Mouse (Mus musculus) lung, embryonic 14.5 days (tissue): ENCODE data around the gene Acp4. TPM values are rescaled to one million over a fixed set of nuclear protein-coding genes. Genes with fewer than 3 reads are reported as not detected.
"Not testable (repeated sequence)": the region's sequence is repeated elsewhere in the genome, so short reads cannot be mapped to it uniquely, and the experiment has no call there.

ENCODE experiments used
- ATAC-seq: fragments of 200-750 bp; cut with Nextera tagmentation; 2 replicates; pipeline ENCODE4 v1.8.0; 2017; ENCODE audit warnings: mild to moderate bottlenecking, moderate TSS enrichment, moderate library complexity; ENCODE audit not compliant: insufficient read depth
- DNase-seq: peaks from one replicate; pipeline ENCODE4 v3.0.0-alpha.2; 2015
- H3K27ac ChIP-seq: fragments of 300-500 bp; sonication (generic); 2 replicates; pipeline ENCODE4 v1.5.1; 2014; ENCODE audit warnings: low read depth, mild to moderate bottlenecking, moderate library complexity
- H3K27me3 ChIP-seq: fragments of 300-500 bp; sonication (generic); 2 replicates; pipeline ENCODE4 v1.6.1; 2014; ENCODE audit warnings: low read length, control low read depth; ENCODE audit not compliant: insufficient read depth
- H3K36me3 ChIP-seq: fragments of 300-500 bp; sonication (generic); 2 replicates; pipeline ENCODE4 v1.6.1; 2014; ENCODE audit warnings: control low read depth; ENCODE audit not compliant: insufficient read depth
- H3K4me1 ChIP-seq: fragments of 300-500 bp; sonication (generic); 2 replicates; pipeline ENCODE4 v1.6.1; 2014; ENCODE audit warnings: antibody characterized with exemption, control low read depth; ENCODE audit not compliant: insufficient read depth
- H3K4me2 ChIP-seq: fragments of 300-500 bp; sonication (generic); 2 replicates; pipeline ENCODE4 v1.6.1; 2014; ENCODE audit warnings: mild to moderate bottlenecking
- H3K4me3 ChIP-seq: fragments of 300-500 bp; sonication (generic); 2 replicates; pipeline ENCODE4 v1.5.1; 2014; ENCODE audit warnings: low read depth, low read length
- H3K9ac ChIP-seq: fragments of 300-500 bp; sonication (generic); 2 replicates; pipeline ENCODE4 v1.6.1; 2014
- H3K9me3 ChIP-seq: fragments of 300-500 bp; sonication (generic); 2 replicates; pipeline ENCODE4 v1.6.1; 2016; ENCODE audit warnings: low read depth, low read length, control low read depth
- CTCF ChIP-seq: IDR thresholded peaks from 2 replicates; pipeline ENCODE4 v1.5.1; 2016; ENCODE audit warnings: antibody characterized with exemption, low read depth
- WGBS: fragments of 180-500 bp; shearing (Covaris S2); extraction: QIAGEN DNeasy Blood & Tissue Kit; methylation state at CpG from one replicate; pipeline ENCODE4 v1.1.7; 2014; 5-methylcytosine and 5-hydroxymethylcytosine counted together
- polyA plus RNA-seq: library from polyadenylated mRNA; unstranded; fragments of >200 nt; fragmentation: Nextera tagmentation; extraction: Ambion mirVana; gene quantifications from 2 replicates; pipeline ENCODE4 v1.2.1, GENCODE M21; 2014

Acp4 gene
- polyA plus RNA-seq, 1 experiment from 2014 or later: 0.11 TPM

GRCm38 (mm10) chr7:44262791-44263643 is 5.8 kb upstream of the Acp4 start:
- peak; percentile 99 for DNase-seq
- H3K27me3 ChIP-seq: peaks cover 5% of the 10 kb centered on the region; the same call in 1 of the 2 replicates
- H3K36me3 ChIP-seq: no peaks in the 10 kb centered on the region
- WGBS: 2% methylated on average over 34 of the region's 34 CpGs
- TF ChIP-seq CTCF: peak; percentile 98
- H3K9ac ChIP-seq: no peak overlapping the region
- peak overlapping the region; percentile 52 for H3K4me2 ChIP-seq
- H3K4me1 ChIP-seq: no peaks in the 10 kb centered on the region
- no peaks in the 10 kb centered on the region for H3K9me3 ChIP-seq
- H3K4me3 ChIP-seq: peak overlapping the region; percentile 0; the same call in 1 of the 2 replicates
- H3K27ac ChIP-seq: no peak overlapping the region
- peak; percentile 83 for ATAC-seq

- DNase-seq (no peak), ATAC-seq (no peak)
- Histone ChIP-seq H3K27ac (no peak within 1 kb of the TSS), H3K4me2 (no peak within 1 kb of the TSS), H3K27me3 (peaks cover 5% of the 10 kb centered on the region; the same call in 1 of the 2 replicates), H3K4me3 (no peak within 1 kb of the TSS), H3K4me1 (no peaks in the 10 kb centered on the region), H3K9me3 (no peaks in the 10 kb centered on the region), H3K9ac (no peak within 1 kb of the TSS), H3K36me3 (no peaks in the 10 kb centered on the region)
- WGBS: 40% methylated on average over 5 of the region's 5 CpGs
- no peak for TF ChIP-seq CTCF
These were observed 4.0 kb upstream of the Acp4 start, which contains the start of gene Gm15517 for GRCm38 (mm10) chr7:44261147-44261546. TSS of gene Gm15517 (plus strand) at chr7:44261447.

- WGBS: 64% methylated on average over 6 of the region's 6 CpGs
- ATAC-seq (no peak), DNase-seq (no peak)
- Histone ChIP-seq H3K27ac (no peak overlapping the region), H3K36me3 (no peaks in the 10 kb centered on the region), H3K4me2 (no peak overlapping the region), H3K4me3 (no peak overlapping the region), H3K4me1 (no peaks in the 10 kb centered on the region), H3K9me3 (no peaks in the 10 kb centered on the region), H3K27me3 (peaks cover 5% of the 10 kb centered on the region; the same call in 1 of the 2 replicates), H3K9ac (no peak overlapping the region)
- no peak for TF ChIP-seq CTCF
These were observed 3.2 kb upstream of the Acp4 start for GRCm38 (mm10) chr7:44260410-44260809.

GRCm38 (mm10) chr7:44254930-44255329 is 2.2 kb downstream of the Acp4 start:
- ATAC-seq (0 out of 2 replicates have a peak, but pooled peaks have one; percentile 9), DNase-seq (peak; percentile 19)
- peaks cover 33% of the 10 kb centered on the region for H3K36me3 ChIP-seq
- no peak overlapping the region for H3K4me2 ChIP-seq
- no peaks in the 10 kb centered on the region for H3K27me3 ChIP-seq
- TF ChIP-seq CTCF: no peak
- no peak overlapping the region for H3K4me3 ChIP-seq
- WGBS: 65% methylated on average over 6 of the region's 6 CpGs
- H3K27ac ChIP-seq: no peak overlapping the region
- H3K4me1 ChIP-seq: no peaks in the 10 kb centered on the region
- H3K9ac ChIP-seq: no peak overlapping the region
- H3K9me3 ChIP-seq: no peaks in the 10 kb centered on the region

- no peak overlapping the region for H3K27ac ChIP-seq
- WGBS: 59% methylated on average over 15 of the region's 15 CpGs
- no peak overlapping the region for H3K4me3 ChIP-seq
- peaks cover 51% of the 10 kb centered on the region for H3K36me3 ChIP-seq
- H3K4me2 ChIP-seq: no peak overlapping the region
- H3K9ac ChIP-seq: no peak overlapping the region
- H3K9me3 ChIP-seq: no peaks in the 10 kb centered on the region
- H3K4me1 ChIP-seq: no peaks in the 10 kb centered on the region
- TF ChIP-seq CTCF: no peak
- ATAC-seq: peak; percentile 19; the same call in 1 of the 2 replicates
- no peak for DNase-seq
- no peaks in the 10 kb centered on the region for H3K27me3 ChIP-seq
These were observed 4.1 kb downstream of the Acp4 start for GRCm38 (mm10) chr7:44253023-44253616.

GRCm38 (mm10) chr7:44250732-44251275 is 6.4 kb downstream of the Acp4 start:
- not testable (repeated sequence) for H3K4me3 ChIP-seq, H3K9ac ChIP-seq, H3K9me3 ChIP-seq, H3K27me3 ChIP-seq, H3K4me2 ChIP-seq, H3K4me1 ChIP-seq, DNase-seq, ATAC-seq, H3K27ac ChIP-seq
- WGBS: 86% methylated on average over 17 of the region's 17 CpGs
- H3K36me3 ChIP-seq: peaks cover 55% of the 10 kb centered on the region

- H3K4me2 ChIP-seq: no peak overlapping the region
- no peaks in the 10 kb centered on the region for H3K27me3 ChIP-seq
- no peak overlapping the region for H3K27ac ChIP-seq
- no peak overlapping the region for H3K9ac ChIP-seq
- no peak overlapping the region for H3K4me3 ChIP-seq
- 88% methylated on average over 4 of the region's 4 CpGs for WGBS
- H3K36me3 ChIP-seq: peaks cover 55% of the 10 kb centered on the region
- TF ChIP-seq CTCF: no peak
- no peak for ATAC-seq
- DNase-seq: no peak
- H3K9me3 ChIP-seq: no peaks in the 10 kb centered on the region
- peaks cover 6% of the 10 kb centered on the region; the same call in 1 of the 2 replicates for H3K4me1 ChIP-seq
These were observed 7.9 kb downstream of the Acp4 start for GRCm38 (mm10) chr7:44249248-44249647.
